Mouse (Mus musculus): ENCODE data around the gene Sgcg.

Gene Sgcg

GRCm38 (mm10) chr14:61211754-61212153 lies 46.5 kb downstream of the Sgcg start:
- Histone ChIP-seq H3K27me3 (ENCODE audit: control insufficient read depth, insufficient read depth, low read length, poor library complexity, severe bottlenecking) (no peaks in the 10 kb centered on the region), H3K36me3 (ENCODE audit: control insufficient read depth, insufficient read depth, low read length, poor library complexity, severe bottlenecking) (no peaks in the 10 kb centered on the region)
- no peak for DNase-seq (ENCODE audit: low read depth, low spot score)

GRCm38 (mm10) chr14:61210111-61210510 lies 48.2 kb downstream of the Sgcg start:
- no peaks in the 10 kb centered on the region for H3K27me3 ChIP-seq (ENCODE audit: control insufficient read depth, insufficient read depth, low read length, poor library complexity, severe bottlenecking)
- no peak for DNase-seq (ENCODE audit: low read depth, low spot score)
- no peaks in the 10 kb centered on the region for H3K36me3 ChIP-seq (ENCODE audit: control insufficient read depth, insufficient read depth, low read length, poor library complexity, severe bottlenecking)

GRCm38 (mm10) chr14:61194416-61194815 lies 63.9 kb downstream of the Sgcg start:
- Histone ChIP-seq H3K36me3 (ENCODE audit: control insufficient read depth, insufficient read depth, low read length, poor library complexity, severe bottlenecking) (peaks cover 9% of the 10 kb centered on the region; the same call in 1 of the 2 replicates), H3K27me3 (ENCODE audit: control insufficient read depth, insufficient read depth, low read length, poor library complexity, severe bottlenecking) (no peaks in the 10 kb centered on the region)
- no peak for DNase-seq (ENCODE audit: low read depth, low spot score)

GRCm38 (mm10) chr14:61192326-61192725 lies 66.0 kb downstream of the Sgcg start:
- DNase-seq (ENCODE audit: low read depth, low spot score) = no peak
- no peaks in the 10 kb centered on the region for H3K27me3 ChIP-seq (ENCODE audit: control insufficient read depth, insufficient read depth, low read length, poor library complexity, severe bottlenecking)
- H3K36me3 ChIP-seq (ENCODE audit: control insufficient read depth, insufficient read depth, low read length, poor library complexity, severe bottlenecking) = peaks cover 12% of the 10 kb centered on the region

- Histone ChIP-seq H3K36me3 (ENCODE audit: control insufficient read depth, insufficient read depth, low read length, poor library complexity, severe bottlenecking) (peaks cover 12% of the 10 kb centered on the region), H3K27me3 (ENCODE audit: control insufficient read depth, insufficient read depth, low read length, poor library complexity, severe bottlenecking) (no peaks in the 10 kb centered on the region)
- DNase-seq (ENCODE audit: low read depth, low spot score) = no peak
Measured at GRCm38 (mm10) chr14:61191904-61192303, 66.4 kb downstream of the Sgcg start.

GRCm38 (mm10) chr14:61173229-61173628 lies 85.1 kb downstream of the Sgcg start:
- Histone ChIP-seq H3K36me3 (ENCODE audit: control insufficient read depth, insufficient read depth, low read length, poor library complexity, severe bottlenecking) (no peaks in the 10 kb centered on the region), H3K27me3 (ENCODE audit: control insufficient read depth, insufficient read depth, low read length, poor library complexity, severe bottlenecking) (no peaks in the 10 kb centered on the region)
- peak; percentile 81 for DNase-seq (ENCODE audit: low read depth, low spot score)

- no peaks in the 10 kb centered on the region for H3K27me3 ChIP-seq (ENCODE audit: control insufficient read depth, insufficient read depth, low read length, poor library complexity, severe bottlenecking)
- H3K36me3 ChIP-seq (ENCODE audit: control insufficient read depth, insufficient read depth, low read length, poor library complexity, severe bottlenecking) = no peaks in the 10 kb centered on the region
- peak; percentile 100 for DNase-seq (ENCODE audit: low read depth, low spot score)
Measured at GRCm38 (mm10) chr14:61172548-61173158, 85.6 kb downstream of the Sgcg start.

- no peak for DNase-seq (ENCODE audit: low read depth, low spot score)
- H3K36me3 ChIP-seq (ENCODE audit: control insufficient read depth, insufficient read depth, low read length, poor library complexity, severe bottlenecking) = no peaks in the 10 kb centered on the region
Measured at GRCm38 (mm10) chr14:61171261-61171970, 86.9 kb downstream of the Sgcg start.

More at GRCm38 (mm10) chr14:61171261-61171970, 86.9 kb downstream of the Sgcg start:
- H3K27me3 ChIP-seq (ENCODE audit: control insufficient read depth, insufficient read depth, low read length, poor library complexity, severe bottlenecking) = no peaks in the 10 kb centered on the region

Measured in splenic B cell, adult 2 months (primary cell).